Mouse (Mus musculus) layer of hippocampus, adult 8-10 months (tissue): ENCODE results near the gene Muc1. TPM values are rescaled to one million over a fixed set of nuclear protein-coding genes. Genes with fewer than 3 reads are reported as not detected.
A peak's percentile ranks its signal among the peaks of the same experiment; 100 is the strongest.

Source experiments
- DNase-seq, 2 experiments: peaks; one replicate each; pipeline ENCODE4 v3.0.0; 2022; ENCODE audit warnings: low spot score in 2 of 2
- microRNA-seq, 2 experiments: library from miRNA; unstranded; fragments of <30 nt; microRNA quantifications; one replicate each; pipeline ENCODE4 v1.2.0; 2022
- total RNA-seq, 4 experiments: library from RNA; stranded (reverse); gene quantifications; 2 replicates each; pipeline ENCODE4 v1.2.4; 2022

Muc1 gene
- total RNA-seq, 4 experiments from 2014 or later: 0.37 to 1.7 (median 1.2) TPM

DNA sequence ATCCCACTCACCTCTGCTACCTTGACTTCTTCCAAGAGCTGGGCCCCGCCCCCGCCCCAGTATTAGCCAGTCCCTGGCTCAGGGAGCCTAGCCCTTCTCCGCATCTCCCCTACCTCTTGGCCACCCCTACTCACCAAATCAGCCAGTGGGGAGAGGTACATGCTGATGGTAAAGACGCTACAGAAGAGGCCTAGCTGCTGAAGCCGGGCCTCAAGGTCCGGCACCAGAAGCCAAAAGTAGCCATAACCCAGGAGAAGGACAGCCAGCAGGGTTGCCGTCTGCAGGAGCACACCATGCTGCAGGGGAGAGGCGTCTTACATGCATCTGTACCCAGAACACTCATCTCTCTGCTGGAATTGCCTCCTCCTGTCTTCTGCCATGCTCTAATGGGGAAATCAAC lies 40.1 kb downstream of the Muc1 start:
- no peak for DNase-seq

- DNase-seq: peak; percentile 60 to 80
Observed at GRCm38 (mm10) chr3:89270051-89270755, 41.3 kb downstream of the Muc1 start, which contains the start of gene Slc50a1. Gene Slc50a1, minus strand, starts transcription at chr3:89270570.

DNA sequence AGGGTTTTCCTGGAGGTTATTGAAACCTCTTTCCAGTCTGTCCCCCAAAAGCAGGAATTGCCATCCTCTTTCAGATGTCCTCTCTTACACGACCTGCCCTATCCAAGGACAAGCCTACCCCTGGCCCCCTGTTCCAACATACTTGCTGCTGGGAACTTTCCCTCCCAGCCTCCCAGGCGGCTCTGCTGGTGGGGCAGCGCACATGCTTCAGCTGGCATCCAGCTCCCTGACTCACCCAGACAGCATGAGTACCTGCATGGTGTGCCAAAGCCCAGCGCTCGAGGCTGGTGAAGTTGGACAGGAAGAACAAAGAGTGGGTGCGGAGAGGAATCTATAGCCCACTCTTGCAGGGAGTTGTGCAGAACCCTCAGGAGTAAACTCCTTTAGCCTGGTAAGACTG lies 42.0 kb downstream of the Muc1 start:
- DNase-seq: peak; percentile 68 to 71

DNA sequence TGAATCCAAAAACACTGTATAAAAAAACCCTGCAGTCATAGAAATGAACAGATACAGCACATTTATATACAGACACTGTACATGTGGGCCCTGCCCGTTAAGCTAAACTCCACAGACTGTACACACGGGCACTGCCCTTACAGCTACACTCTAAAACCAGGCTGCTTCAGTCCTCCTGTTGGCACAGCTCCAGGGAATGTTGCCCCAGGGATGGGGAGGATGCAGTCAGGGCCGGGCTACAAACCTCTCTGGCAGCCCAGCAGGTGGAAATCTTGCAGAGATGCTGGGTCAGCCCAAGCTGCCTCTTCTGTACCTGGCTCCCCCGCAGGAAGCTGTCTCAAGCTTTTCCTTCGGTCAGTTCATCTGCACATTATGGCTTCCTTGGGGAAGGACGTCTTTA lies 42.9 kb downstream of the Muc1 start:
- DNase-seq: no peak

- no peak for DNase-seq
Observed at GRCm38 (mm10) chr3:89276061-89276460, 47.2 kb downstream of the Muc1 start.

- DNase-seq: no peak
Observed at GRCm38 (mm10) chr3:89277281-89278021, 48.6 kb downstream of the Muc1 start.

DNA sequence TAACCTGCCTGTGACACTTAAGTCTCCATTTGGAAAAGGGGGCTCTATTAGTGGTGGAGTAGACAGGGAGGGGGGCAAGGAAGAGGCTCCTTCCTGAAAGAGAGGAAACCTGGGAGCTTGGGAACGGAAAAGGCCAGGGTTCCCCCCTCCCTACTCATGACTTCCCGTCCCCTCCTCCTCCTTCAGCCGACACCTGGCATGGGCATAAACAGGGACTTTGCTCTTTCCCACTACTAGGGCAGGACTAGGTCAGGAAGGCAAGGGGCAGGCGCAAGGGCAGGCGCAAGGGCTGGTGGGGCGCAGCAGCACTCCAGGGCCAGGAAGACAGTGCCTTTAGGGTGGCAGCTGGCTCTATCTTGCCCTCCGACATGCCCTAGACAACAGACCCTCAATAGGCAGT lies 49.2 kb downstream of the Muc1 start:
- no peak for DNase-seq

DNA sequence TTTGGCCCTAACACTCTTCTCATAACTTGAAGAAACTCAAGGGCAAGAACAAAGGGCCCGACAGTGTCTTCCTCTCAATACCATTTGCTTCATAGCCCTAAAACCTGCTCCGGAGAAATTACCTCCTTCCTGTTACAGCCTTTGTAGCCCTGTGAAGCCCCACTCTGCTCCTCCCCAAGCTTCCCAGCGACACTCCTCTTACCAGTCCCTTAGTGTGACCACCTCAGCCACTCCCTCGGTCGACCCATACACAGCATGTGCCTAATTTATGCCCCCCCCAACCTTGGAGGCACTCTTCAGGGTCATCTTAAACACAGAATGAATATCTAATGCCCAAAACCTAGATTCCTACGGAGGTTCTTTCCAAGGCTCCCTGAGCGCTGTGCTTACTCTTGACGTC lies 49.8 kb downstream of the Muc1 start:
- no peak for DNase-seq

- peak; percentile 78 to 84 for DNase-seq
Observed at GRCm38 (mm10) chr3:89279153-89279890, 50.5 kb downstream of the Muc1 start.

- DNase-seq: peak in 1 of 2 experiments; percentile 67
Observed at GRCm38 (mm10) chr3:89280050-89280605, 51.3 kb downstream of the Muc1 start.

DNA sequence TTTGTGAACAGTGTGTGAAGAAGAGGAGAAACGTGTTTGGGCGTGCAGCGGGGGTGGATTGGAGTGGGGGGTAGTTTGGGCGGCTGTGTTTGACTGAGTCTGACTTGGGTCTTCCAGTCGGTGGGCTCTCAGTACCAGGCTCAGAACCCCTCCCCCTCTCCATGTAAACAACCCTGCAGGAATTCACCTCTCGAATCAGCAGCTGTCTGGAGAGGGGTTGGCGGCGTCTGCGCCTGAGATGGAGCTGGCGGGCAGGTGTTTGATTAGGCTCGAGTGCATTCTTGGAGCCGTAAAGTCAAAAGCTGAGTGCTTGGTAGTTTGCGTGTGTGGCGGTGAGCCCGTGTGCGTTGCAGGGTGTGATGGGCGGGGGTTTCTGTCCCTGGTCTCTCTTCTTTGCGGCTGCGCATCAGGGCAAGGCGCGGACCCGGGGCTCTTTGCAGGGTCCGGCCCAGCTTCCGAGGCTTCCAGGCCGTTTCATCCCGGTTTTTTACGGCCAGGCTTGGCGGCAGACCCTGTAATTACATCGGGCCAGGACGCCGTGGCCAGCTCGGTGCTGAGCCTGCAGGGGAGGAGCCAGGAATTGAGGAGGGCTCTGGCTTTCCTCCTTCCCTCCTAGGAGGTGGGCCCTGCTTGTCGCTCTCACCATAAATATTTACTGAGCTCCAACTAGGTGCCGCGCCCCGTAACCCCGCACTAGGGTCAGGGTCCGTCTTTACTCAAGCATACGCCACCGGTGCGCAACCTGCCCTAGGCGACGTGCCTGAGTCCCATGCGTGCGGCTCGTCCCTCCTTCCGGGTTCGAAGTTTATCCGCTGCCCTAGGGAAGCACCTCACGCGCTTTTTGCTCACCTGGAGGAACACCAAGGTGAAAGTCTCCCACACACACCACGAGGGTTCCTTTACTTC lies 52.0 kb downstream of the Muc1 start, which contains the start of gene Efna1:
Gene Efna1 (minus strand): TSS at position 537 of the 906 bp plus-strand sequence.
- DNase-seq: no peak

DNA sequence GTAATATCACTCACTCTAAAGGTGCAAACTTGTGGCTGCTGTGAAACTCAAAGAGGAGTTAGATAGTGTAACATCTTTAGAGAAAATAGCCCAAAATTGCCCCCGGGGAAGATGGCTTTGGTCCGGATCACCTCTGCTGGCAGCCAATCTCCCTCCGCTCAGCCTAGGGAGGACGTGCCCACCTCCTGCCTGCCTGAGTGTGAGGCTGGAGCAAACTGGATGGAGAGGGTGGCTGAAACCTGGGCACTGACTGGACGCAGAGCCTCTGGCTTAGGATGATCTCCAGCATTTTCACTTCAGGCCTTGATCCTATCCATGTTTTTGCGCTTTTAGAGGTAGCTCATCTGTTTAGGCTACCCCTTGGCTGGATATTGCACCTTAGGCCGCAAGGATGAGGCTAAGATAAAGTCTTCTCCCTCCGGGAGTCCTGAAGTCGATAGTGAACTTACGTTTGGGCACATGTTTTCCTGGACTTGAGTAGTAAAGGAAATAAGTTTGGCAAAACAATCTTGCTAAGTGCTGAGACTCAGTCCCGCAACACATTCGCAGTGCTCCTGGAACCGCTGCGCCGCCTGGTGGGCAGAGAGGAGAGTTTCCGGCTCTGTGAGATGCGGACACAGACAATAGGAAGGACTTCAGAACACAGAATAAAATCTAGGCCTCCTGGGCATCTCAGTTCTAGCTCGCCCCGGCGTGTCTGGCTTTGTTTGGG lies 52.9 kb downstream of the Muc1 start:
- DNase-seq: peak in 1 of 2 experiments; percentile 81

- no peak for DNase-seq
Observed at GRCm38 (mm10) chr3:89282291-89282643, 53.4 kb downstream of the Muc1 start.

Small RNA genes within 50 kb of the gene (microRNA-seq; reads per million reads assigned to microRNA genes)
- gene Mir92b: 6,804 to 10,287 reads per million in 2 experiments

Other genes starting within 250 kb of the Muc1 start
- gene Rusc1, start 135.7 kb upstream of the Muc1 start, total RNA-seq: 100 to 1,000 TPM; 144 to 149 (median 146) TPM
- gene Gm43738, start 128.0 kb upstream of the Muc1 start, total RNA-seq: under 1 TPM in 1 of 4 experiments, not detected in 3; 0.18 TPM
- 100 to 1,000 TPM in 2 of 4 experiments, 10 to 100 TPM in 2; 84.1 to 119 (median 97.3) TPM for gene Fdps, start 127.1 kb upstream of the Muc1 start, total RNA-seq
- gene Pklr, start 92.9 kb upstream of the Muc1 start, total RNA-seq: under 1 TPM in 1 of 4 experiments, not detected in 3; 0.14 TPM
- 10 to 100 TPM; 13.3 to 15.2 (median 14.2) TPM for gene Hcn3, start 68.9 kb upstream of the Muc1 start, total RNA-seq
- 10 to 100 TPM; 44.5 to 54.1 (median 48.9) TPM for gene Clk2, start 64.3 kb upstream of the Muc1 start, total RNA-seq
- gene Scamp3, start 51.6 kb upstream of the Muc1 start, total RNA-seq: 10 to 100 TPM; 66.2 to 72.5 (median 69.1) TPM
- 10 to 100 TPM; 52.6 to 54.5 (median 53.5) TPM for gene Fam189b, start 45.9 kb upstream of the Muc1 start, total RNA-seq
- gene Gba, start 26.1 kb upstream of the Muc1 start, total RNA-seq: 10 to 100 TPM; 62.1 to 75.2 (median 68.5) TPM
- 10 to 100 TPM; 27.4 to 40.7 (median 35.3) TPM for gene Thbs3, start 13.9 kb upstream of the Muc1 start, total RNA-seq
- 10 to 100 TPM; 85.4 to 96.0 (median 94.4) TPM for gene Mtx1, start 2.0 kb upstream of the Muc1 start, total RNA-seq
- 10 to 100 TPM; 73.9 to 82.9 (median 79.4) TPM for gene Krtcap2, start 16.9 kb downstream of the Muc1 start, total RNA-seq
- 10 to 100 TPM; 74.0 to 89.3 (median 80.2) TPM for gene Trim46, start 17.3 kb downstream of the Muc1 start, total RNA-seq
- gene Dpm3, start 30.3 kb downstream of the Muc1 start, total RNA-seq: 10 to 100 TPM; 44.2 to 67.3 (median 61.7) TPM
- gene Slc50a1, start 41.5 kb downstream of the Muc1 start, total RNA-seq: 10 to 100 TPM; 51.8 to 69.9 (median 58.2) TPM
- 10 to 100 TPM in 2 of 4 experiments, 1 to 10 TPM in 2; 7.9 to 12.6 (median 10.5) TPM for gene Efna1, start 52.1 kb downstream of the Muc1 start, total RNA-seq
- gene Efna3, start 93.9 kb downstream of the Muc1 start, total RNA-seq: 10 to 100 TPM; 57.7 to 72.8 (median 60.8) TPM
- gene Efna4, start 109.0 kb downstream of the Muc1 start, total RNA-seq: 1 to 10 TPM in 3 of 4 experiments, under 1 TPM in 1; 0.96 to 1.4 (median 1.1) TPM
- 100 to 1,000 TPM; 129 to 141 (median 137) TPM for gene Adam15, start 120.9 kb downstream of the Muc1 start, total RNA-seq
- under 1 TPM; 0.32 to 0.47 (median 0.39) TPM for gene Dcst2, start 132.9 kb downstream of the Muc1 start, total RNA-seq
- under 1 TPM in 2 of 4 experiments, not detected in 2; 0.16 to 0.48 TPM for gene Dcst1, start 136.2 kb downstream of the Muc1 start, total RNA-seq
- 10 to 100 TPM; 12.6 to 18.7 (median 15.9) TPM for gene Zbtb7b, start 165.7 kb downstream of the Muc1 start, total RNA-seq
- gene Lenep, start 173.7 kb downstream of the Muc1 start, total RNA-seq: 1 to 10 TPM; 1.9 to 7.1 (median 4.3) TPM
- gene Flad1, start 182.8 kb downstream of the Muc1 start, total RNA-seq: 10 to 100 TPM; 35.8 to 37.8 (median 37.1) TPM
- gene Cks1b, start 189.3 kb downstream of the Muc1 start, total RNA-seq: 1 to 10 TPM; 1.6 to 4.7 (median 2.5) TPM
- gene Shc1, start 189.4 kb downstream of the Muc1 start, total RNA-seq: 10 to 100 TPM; 16.4 to 22.3 (median 19.9) TPM
- 10 to 100 TPM; 49.4 to 61.0 (median 53.9) TPM for gene Pygo2, start 201.2 kb downstream of the Muc1 start, total RNA-seq
- gene Pbxip1, start 207.6 kb downstream of the Muc1 start, total RNA-seq: 10 to 100 TPM; 39.6 to 71.2 (median 51.8) TPM
- gene Pmvk, start 225.5 kb downstream of the Muc1 start, total RNA-seq: 10 to 100 TPM; 29.5 to 33.7 (median 31.3) TPM